ENCODE assay signal across 8 mouse cellular contexts in genomic region chr19:8682996-8683395, GRCm38 (mm10). TPM values are rescaled to one million over a fixed set of nuclear protein-coding genes. Genes with fewer than 3 reads are reported as not detected.
DNase-seq lines count a peak whose midpoint lies in the region; ATAC-seq and TF ChIP-seq lines count a peak whose summit lies in the region.
"Had no signal": no experiment of that assay in that cellular context is flagged by ENCODE, and none has a peak within 500 bp of the region (broad histone marks: within the 10 kb centered on the region; RNA-seq: fewer than 3 reads in every experiment).

No protein-coding gene starts in this region.

- H3K9ac ChIP-seq in forebrain, embryonic 16.5 days (replicated peaks; ENCODE audit: low read depth, low read length), result no peak overlapping the region
- no peak overlapping the region for H3K9ac ChIP-seq in hindbrain, embryonic 15.5 days
- H3K9ac ChIP-seq: limb, embryonic 15.5 days had no signal

- POLR2A ChIA-PET in Patski (lab: Charles Lee), result interaction anchor here (0.6 to 1.2 kb wide), 2 partner anchors 9 to 31 kb away, joined by 3 to 7 read pairs; no protein-coding TSS in a partner anchor

- no peaks in the 10 kb centered on the region; the same call in 1 of the 2 replicates for H3K9me3 ChIP-seq in forebrain, embryonic 16.5 days (ENCODE audit: control insufficient read depth, low read length)
- H3K9me3 ChIP-seq in hindbrain, embryonic 15.5 days, result no peaks in the 10 kb centered on the region
- H3K9me3 ChIP-seq: limb, embryonic 15.5 days had no signal

- H3K4me1 ChIP-seq in cerebellum, adult 2 months (ENCODE audit: control insufficient read depth, insufficient read depth, low read length), result no peaks in the 10 kb centered on the region; the same call in 1 of the 2 replicates
- H3K4me1 ChIP-seq in forebrain, embryonic 16.5 days (replicated peaks; ENCODE audit: control insufficient read depth, insufficient read depth, low read length), result no peaks in the 10 kb centered on the region
- no peaks in the 10 kb centered on the region for H3K4me1 ChIP-seq in hindbrain, embryonic 15.5 days (replicated peaks)

- H3K27ac ChIP-seq in cerebellum, adult 2 months (ENCODE audit: insufficient read depth, low read length), result no peak overlapping the region
- H3K27ac ChIP-seq in forebrain, embryonic 16.5 days (ENCODE audit: low read length), result no peak overlapping the region
- no peak overlapping the region for H3K27ac ChIP-seq in hindbrain, embryonic 15.5 days (replicated peaks)
- H3K27ac ChIP-seq: limb, embryonic 15.5 days had no signal

- H3K4me2 ChIP-seq in forebrain, embryonic 16.5 days (ENCODE audit: low read length), result no peak overlapping the region
- H3K4me2 ChIP-seq in hindbrain, embryonic 15.5 days, result no peak overlapping the region
- H3K4me2 ChIP-seq: limb, embryonic 15.5 days had no signal

- ATAC-seq in Patski, result peak; percentile 58
- peak; percentile 85 for ATAC-seq in forebrain, embryonic 16.5 days
- ATAC-seq in hindbrain, embryonic 15.5 days (ENCODE audit: low FRiP score, low read depth), result peak; percentile 63; the same call in 1 of the 2 replicates
- peak; percentile 88 for ATAC-seq in megakaryocyte, adult 5-6 weeks (ENCODE audit: poor library complexity, severe bottlenecking)

- TF ChIP-seq POLR2A in cerebellum, adult 2 months (IDR thresholded peaks at IDR 0.05; ENCODE audit: borderline replicate concordance, insufficient read depth, low read length), result no peak

- in situ Hi-C loops in Patski (cut with MboI; ENCODE audit: low pct_unique_long_range_greater_than_20kb), result no loop called here

- peak; percentile 46 for DNase-seq in Patski (ENCODE audit: low read depth, low spot score)
- DNase-seq in cerebellum, adult 2 months, result peak; percentile 49 to 51
- DNase-seq in left cerebral cortex, adult 18-20 months (ENCODE audit: low spot score in 2 of 2), result peak; percentile 84 to 85
- peak; percentile 68 to 78 for DNase-seq in right cerebral cortex, adult 2 months (ENCODE audit: low spot score in 2 of 2)

- CTCF ChIA-PET in Patski (lab: Charles Lee), result interaction anchor here (0.6 to 2.8 kb wide), 13 partner anchors 9 to 115 kb away, joined by 3 to 41 read pairs (median 4); no protein-coding TSS in a partner anchor

- 3% methylated on average over 3 of the region's 3 CpGs for WGBS in cerebellum, adult 2 months
- WGBS in forebrain, embryonic 16.5 days, result 2% methylated on average over 3 of the region's 3 CpGs
- WGBS in hindbrain, embryonic 15.5 days, result 0% methylated on average over 3 of the region's 3 CpGs

- H3K27me3 ChIP-seq in Patski, result no peaks in the 10 kb centered on the region
- no peaks in the 10 kb centered on the region for H3K27me3 ChIP-seq in cerebellum, adult 2 months (ENCODE audit: control insufficient read depth, insufficient read depth, low read length)
- H3K27me3 ChIP-seq in forebrain, embryonic 16.5 days (replicated peaks; ENCODE audit: control insufficient read depth, insufficient read depth, low read length), result no peaks in the 10 kb centered on the region
- no peaks in the 10 kb centered on the region for H3K27me3 ChIP-seq in hindbrain, embryonic 15.5 days

- peak; percentile 83 for TF ChIP-seq CTCF in Patski (IDR thresholded peaks at IDR 0.05)
- peak; percentile 49; the same call in 1 of the 2 replicates for TF ChIP-seq CTCF in cerebellum, adult 2 months (IDR thresholded peaks at IDR 0.05; ENCODE audit: borderline replicate concordance, insufficient read depth, low read depth, low read length)

- H3K36me3 ChIP-seq in forebrain, embryonic 16.5 days (ENCODE audit: control insufficient read depth, insufficient read depth), result no peaks in the 10 kb centered on the region
- no peaks in the 10 kb centered on the region for H3K36me3 ChIP-seq in hindbrain, embryonic 15.5 days
- H3K36me3 ChIP-seq: limb, embryonic 15.5 days had no signal

- H3K4me3 ChIP-seq in cerebellum, adult 2 months (replicated peaks; ENCODE audit: insufficient read depth, low read depth, low read length), result no peak overlapping the region
- no peak overlapping the region for H3K4me3 ChIP-seq in forebrain, embryonic 16.5 days (replicated peaks; ENCODE audit: low read length)
- H3K4me3 ChIP-seq in hindbrain, embryonic 15.5 days, result no peak overlapping the region
- H3K4me3 ChIP-seq: limb, embryonic 15.5 days had no signal

RNA-seq across cellular contexts. Expression of gene Chrm1, which starts 19.4 kb away (rescaled TPM):
- 0.01 TPM for polyA plus RNA-seq in Patski (2021)
- 0.63 and 0.88 TPM in 2 replicates for polyA plus RNA-seq in cerebellum, adult 2 months (2012; rRNA removed)
- 6.9 and 8.2 TPM in 2 replicates for polyA plus RNA-seq in forebrain, embryonic 16.5 days (2015; fragmentation: Nextera tagmentation; extraction: Ambion mirVana)
- 0.54 and 0.67 TPM in 2 replicates for polyA plus RNA-seq in hindbrain, embryonic 15.5 days (2015; fragmentation: Nextera tagmentation; extraction: Ambion mirVana)
- 100 to 1,000 TPM; 141 to 144 TPM for total RNA-seq in left cerebral cortex, adult 18-20 months (2021)
- total RNA-seq in megakaryocyte, adult 5-6 weeks (2015), result 0.16 and 0.25 TPM in 2 replicates
- total RNA-seq in megakaryocyte, adult 5-6 weeks (2017), result 0.04 TPM in 2 replicates

RNA-seq across cellular contexts. Expression of gene Slc3a2, which starts 40.2 kb away (rescaled TPM):
- polyA plus RNA-seq in Patski (2021), result 807 TPM
- polyA plus RNA-seq in cerebellum, adult 2 months (2012; rRNA removed), result 214 and 221 TPM in 2 replicates
- 186 TPM in 2 replicates for polyA plus RNA-seq in forebrain, embryonic 16.5 days (2015; fragmentation: Nextera tagmentation; extraction: Ambion mirVana)
- polyA plus RNA-seq in hindbrain, embryonic 15.5 days (2015; fragmentation: Nextera tagmentation; extraction: Ambion mirVana), result 170 and 175 TPM in 2 replicates
- 100 to 1,000 TPM; 148 to 152 TPM for total RNA-seq in left cerebral cortex, adult 18-20 months (2021)
- total RNA-seq in megakaryocyte, adult 5-6 weeks (2015), result 26.3 and 32.6 TPM in 2 replicates
- total RNA-seq in megakaryocyte, adult 5-6 weeks (2017), result 31.6 and 34.1 TPM in 2 replicates

RNA-seq across cellular contexts. Expression of gene Wdr74, which starts 52.6 kb away (rescaled TPM):
- 64.7 TPM for polyA plus RNA-seq in Patski (2021)
- 55.5 and 57.6 TPM in 2 replicates for polyA plus RNA-seq in cerebellum, adult 2 months (2012; rRNA removed)
- polyA plus RNA-seq in forebrain, embryonic 16.5 days (2015; fragmentation: Nextera tagmentation; extraction: Ambion mirVana), result 90.6 and 109 TPM in 2 replicates
- 91.9 and 96.1 TPM in 2 replicates for polyA plus RNA-seq in hindbrain, embryonic 15.5 days (2015; fragmentation: Nextera tagmentation; extraction: Ambion mirVana)
- total RNA-seq in left cerebral cortex, adult 18-20 months (2021), result 10 to 100 TPM; 46.9 to 50.5 TPM
- 30.3 and 37.1 TPM in 2 replicates for total RNA-seq in megakaryocyte, adult 5-6 weeks (2015)
- total RNA-seq in megakaryocyte, adult 5-6 weeks (2017), result 38.2 and 38.5 TPM in 2 replicates

RNA-seq across cellular contexts. Expression of gene 1700092M07Rik, which starts 57.5 kb away (rescaled TPM):
- 0.86 TPM for polyA plus RNA-seq in Patski (2021)
- 0.33 and 0.65 TPM in 2 replicates for polyA plus RNA-seq in cerebellum, adult 2 months (2012; rRNA removed)
- polyA plus RNA-seq in forebrain, embryonic 16.5 days (2015; fragmentation: Nextera tagmentation; extraction: Ambion mirVana), result 2.5 and 2.8 TPM in 2 replicates
- polyA plus RNA-seq in hindbrain, embryonic 15.5 days (2015; fragmentation: Nextera tagmentation; extraction: Ambion mirVana), result 1.3 and 1.7 TPM in 2 replicates
- 1 to 10 TPM in 1 of 2 experiments, under 1 TPM in 1; 0.94 to 1.5 TPM for total RNA-seq in left cerebral cortex, adult 18-20 months (2021)
- total RNA-seq in megakaryocyte, adult 5-6 weeks (2015), result 0.83 TPM in 1 of 2 replicates, not detected in the other
- 1.3 TPM in 1 of 2 replicates, not detected in the other for total RNA-seq in megakaryocyte, adult 5-6 weeks (2017)

RNA-seq across cellular contexts. Expression of gene Stx5a, which starts 58.2 kb away (rescaled TPM):
- polyA plus RNA-seq in Patski (2021), result 116 TPM
- 116 and 119 TPM in 2 replicates for polyA plus RNA-seq in cerebellum, adult 2 months (2012; rRNA removed)
- 129 and 136 TPM in 2 replicates for polyA plus RNA-seq in forebrain, embryonic 16.5 days (2015; fragmentation: Nextera tagmentation; extraction: Ambion mirVana)
- 113 and 122 TPM in 2 replicates for polyA plus RNA-seq in hindbrain, embryonic 15.5 days (2015; fragmentation: Nextera tagmentation; extraction: Ambion mirVana)
- 10 to 100 TPM; 70.1 to 72.7 TPM for total RNA-seq in left cerebral cortex, adult 18-20 months (2021)
- total RNA-seq in megakaryocyte, adult 5-6 weeks (2015), result 40.9 and 55.3 TPM in 2 replicates
- total RNA-seq in megakaryocyte, adult 5-6 weeks (2017), result 40.8 and 65.6 TPM in 2 replicates
